Mouse (Mus musculus) myocyte (in vitro differentiated cells): ENCODE measurements around the gene Brpf1. TPM values are rescaled to one million over a fixed set of nuclear protein-coding genes. Genes with fewer than 3 reads are reported as not detected.

Experiments
- H3K27me3 ChIP-seq: one replicate; pipeline ENCODE4 v1.6.1; 2011; ENCODE audit not compliant: control insufficient read depth, insufficient read depth, insufficient read length
- H3K36me3 ChIP-seq: one replicate; pipeline ENCODE4 v1.6.1; 2011; ENCODE audit not compliant: control insufficient read depth, insufficient read depth
- H3K4me2 ChIP-seq: one replicate; pipeline ENCODE4 v1.6.1; 2011; ENCODE audit warnings: low read depth, control low read depth
- H3K4me3 ChIP-seq: one replicate; pipeline ENCODE4 v1.5.1; 2011; ENCODE audit warnings: mild to moderate bottlenecking, control low read depth, moderate library complexity
- H3K79me2 ChIP-seq: one replicate; pipeline ENCODE4 v1.6.1; 2011; ENCODE audit not compliant: control insufficient read depth, insufficient read depth
- H3ac ChIP-seq: one replicate; pipeline ENCODE4 v1.6.1; 2011; ENCODE audit not compliant: control insufficient read depth, insufficient read length
- CEBPB ChIP-seq: IDR thresholded peaks from 2 replicates; pipeline ENCODE4 v1.6.1; 2011; ENCODE audit warnings: mild to moderate bottlenecking, moderate library complexity; ENCODE audit not compliant: poor library complexity, insufficient read depth, severe bottlenecking
- E2F4 ChIP-seq: IDR thresholded peaks from one replicate; pipeline ENCODE4 v1.6.1; 2011; ENCODE audit warnings: mild to moderate bottlenecking, control low read depth, moderate library complexity; ENCODE audit not compliant: insufficient read depth
- MAX ChIP-seq: IDR thresholded peaks from one replicate; pipeline ENCODE4 v1.6.1; 2011; ENCODE audit warnings: low read depth, mild to moderate bottlenecking, control low read depth
- MYOD1 ChIP-seq, 3 experiments: IDR thresholded peaks; one replicate each; pipeline ENCODE4 v1.6.1; 2011; ENCODE audit warnings: control low read depth in 2 of 3, low read depth in 2 of 3, mild to moderate bottlenecking in 2 of 3, moderate library complexity in 1 of 3; ENCODE audit not compliant: insufficient read length in 2 of 3, control insufficient read depth in 1 of 3
- MYOG ChIP-seq, 3 experiments: IDR thresholded peaks; one replicate each; pipeline ENCODE4 v1.6.1; 2011; ENCODE audit warnings: control low read depth in 2 of 3, low read depth in 2 of 3, mild to moderate bottlenecking in 2 of 3; ENCODE audit not compliant: insufficient read length in 2 of 3, control insufficient read depth in 1 of 3, insufficient read depth in 1 of 3
- POLR2A ChIP-seq: IDR thresholded peaks from one replicate; pipeline ENCODE4 v1.6.1; 2011; ENCODE audit warnings: low read depth, mild to moderate bottlenecking, control low read depth, moderate library complexity; ENCODE audit not compliant: insufficient read length
- POLR2AphosphoS2 ChIP-seq: IDR thresholded peaks from one replicate; pipeline ENCODE4 v1.6.1; 2011; ENCODE audit warnings: low read depth, control low read depth; ENCODE audit not compliant: insufficient read length
- REST ChIP-seq: IDR thresholded peaks from one replicate; pipeline ENCODE4 v1.6.1; 2011; ENCODE audit warnings: mild to moderate bottlenecking, control low read depth, moderate library complexity; ENCODE audit not compliant: insufficient read depth, insufficient read length
- SRF ChIP-seq: IDR thresholded peaks from one replicate; pipeline ENCODE4 v1.6.1; 2011; ENCODE audit warnings: low read depth; ENCODE audit not compliant: control insufficient read depth, insufficient read length
- TCF12 ChIP-seq: IDR thresholded peaks from one replicate; pipeline ENCODE4 v1.6.1; 2011; ENCODE audit warnings: mild to moderate bottlenecking, control low read depth; ENCODE audit not compliant: poor library complexity, insufficient read depth, severe bottlenecking
- TCF3 ChIP-seq: IDR thresholded peaks from one replicate; pipeline ENCODE4 v1.6.1; 2011; ENCODE audit warnings: low read depth, control low read depth; ENCODE audit not compliant: insufficient read length
- USF1 ChIP-seq: IDR thresholded peaks from one replicate; pipeline ENCODE4 v1.6.1; 2011; ENCODE audit warnings: low read depth, mild to moderate bottlenecking, control low read depth, moderate library complexity
- polyA plus RNA-seq: library from polyadenylated mRNA; unstranded; fragments of >200 nt; fragmentation: generic; extraction: Trizol; gene quantifications from one replicate; pipeline ENCODE4 v1.2.1, GENCODE M21; 2012; ENCODE audit warnings: missing spikeins

The Brpf1 gene
- polyA plus RNA-seq = 15.0 TPM

GRCm38 (mm10) chr6:113306986-113307349 lies at the start of gene Brpf1:
Brpf1 (plus strand) TSS chr6:113307137.
- peaks cover 47% of the 10 kb centered on the region for H3K79me2 ChIP-seq
- peak within 1 kb of the TSS; percentile 90 for H3K4me3 ChIP-seq
- H3K4me2 ChIP-seq = peak within 1 kb of the TSS; percentile 97
- H3ac ChIP-seq = peak within 1 kb of the TSS; percentile 75
- H3K36me3 ChIP-seq = peaks cover 6% of the 10 kb centered on the region
- TF ChIP-seq USF1 (no peak), REST (peak; percentile 25), CEBPB (no peak), TCF12 (no peak), MAX (no peak), TCF3 (no peak), POLR2A (peak; percentile 87), MYOG (IDR thresholded peaks at IDR 0.05; ENCODE audit: control insufficient read depth in 1 of 3, insufficient read depth in 1 of 3, insufficient read length in 2 of 3, low read depth in 2 of 3) (no peak), SRF (no peak), E2F4 (no peak), MYOD1 (IDR thresholded peaks at IDR 0.05; ENCODE audit: control insufficient read depth in 1 of 3, insufficient read length in 2 of 3, low read depth in 2 of 3) (peak in 1 of 3 experiments; percentile 27), POLR2AphosphoS2 (peak; percentile 90)
- H3K27me3 ChIP-seq = peaks cover 8% of the 10 kb centered on the region

- H3K36me3 ChIP-seq = peaks cover 9% of the 10 kb centered on the region
- TF ChIP-seq POLR2A (no peak), SRF (no peak), REST (no peak), CEBPB (no peak), E2F4 (no peak), TCF3 (no peak), MYOG (IDR thresholded peaks at IDR 0.05; ENCODE audit: control insufficient read depth in 1 of 3, insufficient read depth in 1 of 3, insufficient read length in 2 of 3, low read depth in 2 of 3) (no peak), MAX (no peak), POLR2AphosphoS2 (no peak), USF1 (no peak), MYOD1 (IDR thresholded peaks at IDR 0.05; ENCODE audit: control insufficient read depth in 1 of 3, insufficient read length in 2 of 3, low read depth in 2 of 3) (no peak), TCF12 (no peak)
These were observed 45.6 kb upstream of the Brpf1 start for GRCm38 (mm10) chr6:113261174-113261858.

GRCm38 (mm10) chr6:113263531-113263930 lies 43.4 kb upstream of the Brpf1 start:
- Histone ChIP-seq H3K4me3 (no peak overlapping the region), H3K79me2 (no peaks in the 10 kb centered on the region), H3K36me3 (peaks cover 19% of the 10 kb centered on the region), H3K27me3 (no peaks in the 10 kb centered on the region), H3ac (no peak overlapping the region), H3K4me2 (no peak overlapping the region)
- TF ChIP-seq E2F4 (no peak), SRF (no peak), USF1 (no peak), MAX (no peak), CEBPB (no peak), TCF3 (no peak), TCF12 (no peak)

More at GRCm38 (mm10) chr6:113261174-113261858, 45.6 kb upstream of the Brpf1 start:
- Histone ChIP-seq H3K4me3 (no peak overlapping the region), H3K79me2 (no peaks in the 10 kb centered on the region), H3ac (no peak overlapping the region), H3K27me3 (no peaks in the 10 kb centered on the region), H3K4me2 (no peak overlapping the region)

GRCm38 (mm10) chr6:113264429-113264828 lies 42.5 kb upstream of the Brpf1 start:
- Histone ChIP-seq H3K79me2 (no peaks in the 10 kb centered on the region), H3K36me3 (peaks cover 19% of the 10 kb centered on the region), H3K4me3 (no peak overlapping the region), H3ac (no peak overlapping the region), H3K27me3 (no peaks in the 10 kb centered on the region), H3K4me2 (no peak overlapping the region)
- TF ChIP-seq TCF12 = no peak
- TF ChIP-seq E2F4 = no peak
- no peak for TF ChIP-seq POLR2AphosphoS2
- TF ChIP-seq POLR2A = no peak
- TF ChIP-seq CEBPB = no peak
- TF ChIP-seq MYOD1 (IDR thresholded peaks at IDR 0.05; ENCODE audit: control insufficient read depth in 1 of 3, insufficient read length in 2 of 3, low read depth in 2 of 3) = no peak
- no peak for TF ChIP-seq TCF3
- TF ChIP-seq REST = no peak
- TF ChIP-seq MAX = no peak
- no peak for TF ChIP-seq USF1
- no peak for TF ChIP-seq MYOG (IDR thresholded peaks at IDR 0.05; ENCODE audit: control insufficient read depth in 1 of 3, insufficient read depth in 1 of 3, insufficient read length in 2 of 3, low read depth in 2 of 3)
- TF ChIP-seq SRF = no peak
